Mouse (Mus musculus) 3134 (cell line): ENCODE measurements around the gene Gm3676.
"Not testable (repeated sequence)": the region's sequence is repeated elsewhere in the genome, so short reads cannot be mapped to it uniquely, and the experiment has no call there.

Source experiments
- DNase-seq: peaks from one replicate; pipeline ENCODE4 v3.0.0-alpha.2; 2011; ENCODE audit warnings: low spot score; ENCODE audit not compliant: insufficient read length; ENCODE audit errors: extremely low read depth

Gm3676 gene

GRCm38 (mm10) chr14:41646387-41646786 is at the start of gene Gm3676:
Gene Gm3676 (minus strand): TSS chr14:41646487.
- DNase-seq = not testable (repeated sequence)

DNA sequence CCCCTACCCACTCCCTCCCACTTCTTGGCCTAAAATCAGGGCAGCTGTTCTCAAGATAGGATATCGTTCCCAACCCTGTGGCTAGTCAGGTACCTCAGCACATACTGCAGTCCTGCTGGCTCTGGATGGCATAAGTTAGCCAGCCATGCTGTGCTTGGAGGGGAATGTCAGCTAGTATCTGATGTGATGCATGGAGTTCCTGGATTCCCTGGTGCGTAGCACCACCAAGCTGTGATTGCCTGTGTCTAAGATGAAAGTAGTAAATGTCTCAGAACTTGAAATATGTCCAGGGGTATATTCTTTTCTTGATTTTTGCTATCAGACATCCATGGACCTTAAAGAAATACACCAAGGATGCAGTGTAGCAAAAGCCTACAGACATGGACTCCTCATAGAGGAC is 1.9 kb upstream of the Gm3676 start:
- DNase-seq = not testable (repeated sequence)

GRCm38 (mm10) chr14:41630144-41630543 is 16.1 kb downstream of the Gm3676 start:
- DNase-seq = peak; percentile 5

- not testable (repeated sequence) for DNase-seq
Observed at GRCm38 (mm10) chr14:41624512-41624911, 21.8 kb downstream of the Gm3676 start, which contains the start of gene Gm3072. Gene Gm3072 (minus strand): TSS chr14:41624612.

DNA sequence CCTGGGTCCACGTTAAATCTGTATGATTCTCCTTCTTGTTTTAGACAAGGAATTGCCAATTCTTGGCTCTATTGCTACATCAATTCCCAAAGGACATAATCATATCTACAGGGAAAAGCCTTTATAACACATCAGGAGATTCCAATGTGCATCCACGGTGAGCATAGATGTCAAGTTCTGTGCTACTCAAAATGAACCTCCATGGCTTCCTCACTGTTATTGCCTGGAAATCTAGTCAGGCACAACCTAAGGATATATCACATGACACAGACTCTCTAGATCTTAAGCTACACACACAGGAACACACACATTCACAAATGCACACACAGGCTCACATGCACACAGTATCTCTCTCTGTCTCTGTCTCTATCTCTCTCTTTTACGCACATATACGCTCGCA is 23.8 kb downstream of the Gm3676 start:
- not testable (repeated sequence) for DNase-seq

DNA sequence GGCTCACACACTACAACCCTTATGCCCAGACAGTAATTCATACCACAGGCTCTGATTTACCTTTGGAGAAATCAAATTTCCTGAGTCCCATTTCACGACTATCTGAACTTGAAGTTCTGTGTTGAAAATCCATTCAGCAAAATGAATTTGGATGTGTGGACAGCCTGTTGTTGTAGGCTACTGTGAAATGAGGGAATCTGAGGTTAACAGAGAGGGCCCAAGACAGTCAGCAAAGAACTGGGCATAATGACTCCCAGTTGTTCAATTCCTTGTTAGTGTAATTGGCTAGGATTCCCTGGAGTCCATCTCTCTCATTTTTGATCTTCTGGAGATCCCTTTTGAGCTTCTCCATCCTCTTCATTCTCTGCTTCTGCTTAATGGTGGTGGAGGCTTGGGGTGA is 35.6 kb downstream of the Gm3676 start:
- DNase-seq = not testable (repeated sequence)

- DNase-seq = not testable (repeated sequence)
Observed at GRCm38 (mm10) chr14:41600935-41601334, 45.4 kb downstream of the Gm3676 start.
